Mouse (Mus musculus) ES-CJ7 (cell line): ENCODE results near the gene Maml3.

Experiments used
- DNase-seq: peaks from one replicate; pipeline ENCODE4 v3.0.0; 2011; ENCODE audit warnings: low read depth, low spot score

Maml3 gene

GRCm38 (mm10) chr3:51872771-51873170, 232.1 kb downstream of the Maml3 start:
- no peak for DNase-seq

GRCm38 (mm10) chr3:51871346-51871745, 233.5 kb downstream of the Maml3 start:
- no peak for DNase-seq

GRCm38 (mm10) chr3:51869980-51870379, 234.9 kb downstream of the Maml3 start:
- DNase-seq: no peak

- no peak for DNase-seq
Observed at GRCm38 (mm10) chr3:51868857-51869256, 236.0 kb downstream of the Maml3 start.

- DNase-seq: no peak
Observed at GRCm38 (mm10) chr3:51866446-51866845, 238.4 kb downstream of the Maml3 start.

GRCm38 (mm10) chr3:51861631-51862030, 243.2 kb downstream of the Maml3 start:
- no peak for DNase-seq

- peak; percentile 17 for DNase-seq
Observed at GRCm38 (mm10) chr3:51860458-51860857, 244.4 kb downstream of the Maml3 start.

- no peak for DNase-seq
Observed at GRCm38 (mm10) chr3:51859208-51859607, 245.7 kb downstream of the Maml3 start.

GRCm38 (mm10) chr3:51854152-51854551, 250.7 kb downstream of the Maml3 start:
- no peak for DNase-seq

GRCm38 (mm10) chr3:51853610-51854009, 251.3 kb downstream of the Maml3 start:
- no peak for DNase-seq

- DNase-seq: peak; percentile 27
Observed at GRCm38 (mm10) chr3:51852692-51853091, 252.2 kb downstream of the Maml3 start.

- peak; percentile 25 for DNase-seq
Observed at GRCm38 (mm10) chr3:51851596-51851995, 253.3 kb downstream of the Maml3 start.

GRCm38 (mm10) chr3:51849462-51849861, 255.4 kb downstream of the Maml3 start:
- no peak for DNase-seq

- no peak for DNase-seq
Observed at GRCm38 (mm10) chr3:51847262-51847661, 257.6 kb downstream of the Maml3 start.

- DNase-seq: no peak
Observed at GRCm38 (mm10) chr3:51844255-51844654, 260.6 kb downstream of the Maml3 start.

- no peak for DNase-seq
Observed at GRCm38 (mm10) chr3:51842140-51842539, 262.7 kb downstream of the Maml3 start.

GRCm38 (mm10) chr3:51841598-51841997, 263.3 kb downstream of the Maml3 start:
- DNase-seq: no peak

GRCm38 (mm10) chr3:51841177-51841576, 263.7 kb downstream of the Maml3 start:
- no peak for DNase-seq

- no peak for DNase-seq
Observed at GRCm38 (mm10) chr3:51840095-51840805, 264.6 kb downstream of the Maml3 start.

- DNase-seq: no peak
Observed at GRCm38 (mm10) chr3:51839353-51839715, 265.5 kb downstream of the Maml3 start.

GRCm38 (mm10) chr3:51838696-51839352, 266.1 kb downstream of the Maml3 start:
- DNase-seq: no peak

- DNase-seq: no peak
Observed at GRCm38 (mm10) chr3:51832985-51833384, 271.9 kb downstream of the Maml3 start.

- no peak for DNase-seq
Observed at GRCm38 (mm10) chr3:51830821-51831429, 274.0 kb downstream of the Maml3 start.
